Mouse (Mus musculus): Measurements from ENCODE around the gene Erp29.

The Erp29 gene

GRCm38 (mm10) chr5:121389691-121390090 lies 62.6 kb downstream of the Erp29 start:
- no peak for DNase-seq (ENCODE audit: low spot score in 2 of 2)

GRCm38 (mm10) chr5:121389106-121389505 lies 63.2 kb downstream of the Erp29 start:
- DNase-seq (ENCODE audit: low spot score in 2 of 2), result no peak

DNA sequence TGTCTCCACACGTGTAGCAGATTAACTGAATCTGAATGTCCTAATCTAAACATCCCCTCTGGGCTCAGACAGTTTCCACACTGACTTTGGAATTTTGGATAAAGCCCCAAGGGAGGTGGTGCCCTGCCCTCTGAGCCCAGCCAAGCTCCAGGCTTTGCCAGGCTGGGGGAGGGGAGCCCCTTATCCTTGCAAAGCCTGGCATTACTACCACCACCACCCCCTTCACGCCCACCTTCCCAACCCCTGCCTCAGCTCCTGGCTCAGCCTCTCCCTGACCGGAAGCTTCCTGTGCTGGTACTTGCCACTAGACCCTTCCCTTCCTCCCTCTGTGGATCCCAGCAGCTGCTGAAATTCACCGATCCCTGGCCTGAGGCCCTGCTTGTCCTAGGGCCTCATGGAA lies 65.2 kb downstream of the Erp29 start:
- DNase-seq (ENCODE audit: low spot score in 2 of 2), result no peak

GRCm38 (mm10) chr5:121386120-121386909 lies 66.0 kb downstream of the Erp29 start:
- DNase-seq (ENCODE audit: low spot score in 2 of 2), result no peak

DNA sequence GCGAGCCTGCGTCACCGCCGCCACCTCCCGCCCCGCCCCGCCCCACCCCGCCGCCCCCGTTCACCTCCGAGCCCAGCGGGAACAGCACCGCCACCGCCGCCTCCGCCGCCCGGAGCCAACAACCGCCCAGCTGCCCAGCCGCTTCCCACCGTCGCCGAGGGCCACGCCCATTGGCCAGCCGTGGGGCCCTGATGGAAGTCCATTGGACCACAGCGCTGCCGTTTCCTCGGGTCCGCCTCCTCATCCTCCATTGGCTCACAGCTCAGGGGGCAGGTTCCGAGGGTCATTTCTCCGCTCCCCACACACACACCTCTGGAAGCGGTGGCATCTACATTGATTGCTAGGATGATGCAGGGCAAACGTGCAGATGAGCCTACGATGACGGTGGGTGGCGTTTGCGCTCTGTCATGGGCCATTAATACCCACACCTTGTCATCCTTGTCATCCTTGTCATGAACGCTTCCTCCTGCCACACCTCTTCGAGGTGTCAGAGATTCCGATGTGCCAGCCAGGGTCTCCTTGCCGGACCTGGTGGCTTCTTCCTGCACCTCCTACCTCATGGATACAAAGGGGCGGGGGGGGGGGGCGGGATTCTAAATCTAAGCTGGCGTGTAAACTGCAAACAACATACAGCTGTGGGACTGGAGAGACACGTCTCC lies 66.7 kb downstream of the Erp29 start, which contains the start of gene Trafd1:
Gene Trafd1, minus strand, starts transcription at position 172 of the 659 bp plus-strand sequence.
- DNase-seq (ENCODE audit: low spot score in 2 of 2), result peak; percentile 86 to 89

GRCm38 (mm10) chr5:121384757-121385460 lies 67.4 kb downstream of the Erp29 start:
- DNase-seq (ENCODE audit: low spot score in 2 of 2), result no peak

GRCm38 (mm10) chr5:121383857-121384756 lies 68.2 kb downstream of the Erp29 start:
- DNase-seq (ENCODE audit: low spot score in 2 of 2), result no peak

GRCm38 (mm10) chr5:121380692-121381091 lies 71.6 kb downstream of the Erp29 start:
- DNase-seq (ENCODE audit: low spot score in 2 of 2), result no peak

DNA sequence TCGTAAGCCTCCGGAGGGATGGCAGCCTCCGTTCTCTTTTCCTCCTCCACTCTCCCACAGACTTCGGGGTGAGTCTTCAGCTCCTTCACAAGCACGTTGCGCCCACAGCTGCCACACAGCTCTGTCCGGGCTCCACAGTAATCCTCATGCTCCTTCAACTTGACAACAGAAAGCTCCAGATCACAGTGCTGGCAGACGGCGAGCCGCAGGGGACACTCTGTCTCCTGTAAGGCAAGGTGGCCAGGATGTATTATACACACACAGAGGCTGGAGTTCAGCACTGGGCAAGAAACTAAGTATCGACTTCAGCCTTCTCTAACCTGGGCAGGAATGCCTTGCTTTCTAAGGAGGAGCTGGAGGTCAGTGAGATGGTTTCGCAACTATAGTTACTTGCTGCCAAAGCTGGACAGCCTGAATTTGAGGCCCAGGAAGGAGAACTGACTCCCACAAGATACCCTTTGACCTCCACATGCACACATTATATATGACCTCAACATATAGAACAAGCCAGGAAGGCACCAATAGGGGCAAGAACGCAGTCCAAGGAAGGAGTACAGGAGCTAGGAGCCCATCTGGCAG lies 73.5 kb downstream of the Erp29 start:
- DNase-seq (ENCODE audit: low spot score in 2 of 2), result no peak

All from spleen, postnatal 14 days (tissue).